Mouse (Mus musculus) urinary bladder, adult 18-20 months (tissue): ENCODE data around the gene Pfn3.

Experiments used
- DNase-seq, 2 experiments: peaks; one replicate each; pipeline ENCODE4 v3.0.0; 2022; ENCODE audit warnings: low spot score in 2 of 2, mixed read lengths in 2 of 2

Pfn3 gene

DNA sequence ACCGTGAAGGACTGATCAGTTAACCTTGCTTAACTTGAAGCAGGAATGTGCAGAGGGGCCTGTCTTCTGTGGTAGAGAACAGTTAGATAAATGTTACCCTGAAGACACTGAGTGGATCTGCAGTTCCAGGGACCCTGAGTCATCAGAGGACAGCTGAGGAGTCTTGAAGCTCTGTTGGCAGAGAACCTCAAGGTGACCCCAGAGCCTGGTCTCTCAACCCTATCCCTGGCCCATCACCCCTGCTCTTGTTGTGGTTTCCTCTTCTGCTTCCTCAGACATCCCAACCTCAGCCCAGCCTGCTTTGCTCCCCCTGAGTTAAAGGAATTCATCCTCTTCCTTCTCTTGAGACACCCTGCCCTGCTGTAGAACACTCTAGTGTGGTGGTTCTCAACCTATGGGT lies 16.9 kb downstream of the Pfn3 start, which contains the start of gene Slc34a1:
Slc34a1 (plus strand) TSS at position 100 of the 400 bp plus-strand sequence.
- DNase-seq: no peak

DNA sequence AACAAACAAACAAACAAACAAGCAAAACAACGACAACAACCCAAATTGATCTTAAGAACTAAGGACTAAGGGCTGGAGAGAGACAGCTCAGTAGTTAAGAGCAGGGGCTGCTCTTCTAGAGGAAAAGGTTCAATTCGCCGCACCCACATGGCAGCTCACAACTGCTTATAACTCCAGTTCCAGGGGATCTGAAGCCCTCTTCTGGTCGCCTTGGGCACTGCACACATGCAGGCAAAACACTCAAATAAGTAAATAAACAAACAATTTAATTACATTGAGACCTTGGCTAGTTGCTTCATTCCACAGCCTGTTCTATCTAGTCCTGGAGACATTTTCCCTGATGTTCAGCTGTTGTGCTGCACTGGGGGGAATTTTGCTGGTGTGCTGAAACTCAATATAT lies 22.1 kb downstream of the Pfn3 start:
- no peak for DNase-seq

DNA sequence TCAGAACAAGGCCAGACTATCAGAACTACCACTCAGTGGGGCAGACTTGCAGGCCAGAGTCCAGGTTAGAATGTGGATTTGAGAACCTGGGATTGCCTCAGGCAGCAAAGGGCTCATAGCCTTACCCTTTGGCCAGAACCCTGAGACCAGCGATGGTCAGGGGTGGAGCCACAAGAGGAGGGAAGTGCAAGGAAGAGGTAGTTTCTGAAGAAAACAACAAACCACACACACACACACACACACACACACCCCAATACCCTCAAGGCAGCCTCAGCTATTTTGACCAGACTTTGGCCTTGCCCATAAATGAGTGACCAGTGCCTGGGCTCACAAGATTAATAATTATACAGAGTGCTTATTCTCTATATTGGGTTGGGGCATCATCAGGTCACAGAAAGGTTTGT lies 23.4 kb downstream of the Pfn3 start:
- no peak for DNase-seq

DNA sequence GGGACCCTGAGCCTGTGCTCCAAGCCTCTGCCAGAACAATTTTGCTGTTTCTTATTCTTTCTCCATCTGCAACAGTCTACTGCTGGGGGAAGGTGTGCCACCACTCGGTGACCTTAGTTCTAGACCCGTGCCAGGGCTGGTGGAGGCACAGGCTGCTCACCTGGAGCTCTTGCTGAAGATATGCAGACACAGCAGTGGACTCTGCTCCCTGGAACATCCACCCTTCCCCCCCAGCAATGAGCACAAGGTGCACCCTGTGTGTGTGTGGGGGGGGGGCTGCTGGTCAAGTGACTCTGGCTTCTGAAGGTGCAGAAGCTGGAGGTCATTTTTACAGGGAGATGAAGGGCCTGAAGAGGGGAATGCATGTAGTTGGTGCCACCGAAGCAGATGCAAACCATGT lies 24.4 kb downstream of the Pfn3 start:
- no peak for DNase-seq

DNA sequence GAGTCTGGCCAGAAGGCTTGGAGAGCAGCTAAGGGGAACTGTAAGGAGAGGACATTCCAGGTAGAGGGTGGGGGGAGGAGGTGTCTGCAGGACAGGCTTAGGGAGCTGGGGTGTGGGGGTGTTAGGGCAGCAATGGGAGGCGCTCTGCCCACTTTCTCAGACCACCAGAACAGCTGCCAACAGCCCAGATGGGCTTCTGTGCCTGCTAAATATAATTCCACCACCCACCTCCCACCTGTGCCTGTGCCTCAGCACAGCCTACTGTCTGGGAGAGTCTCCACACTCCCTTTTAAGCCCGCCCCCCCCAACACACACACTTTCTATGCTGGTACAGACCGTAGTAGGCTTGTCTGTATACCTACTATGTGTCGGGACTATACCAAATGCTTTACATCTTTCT lies 33.2 kb downstream of the Pfn3 start:
- no peak for DNase-seq

DNA sequence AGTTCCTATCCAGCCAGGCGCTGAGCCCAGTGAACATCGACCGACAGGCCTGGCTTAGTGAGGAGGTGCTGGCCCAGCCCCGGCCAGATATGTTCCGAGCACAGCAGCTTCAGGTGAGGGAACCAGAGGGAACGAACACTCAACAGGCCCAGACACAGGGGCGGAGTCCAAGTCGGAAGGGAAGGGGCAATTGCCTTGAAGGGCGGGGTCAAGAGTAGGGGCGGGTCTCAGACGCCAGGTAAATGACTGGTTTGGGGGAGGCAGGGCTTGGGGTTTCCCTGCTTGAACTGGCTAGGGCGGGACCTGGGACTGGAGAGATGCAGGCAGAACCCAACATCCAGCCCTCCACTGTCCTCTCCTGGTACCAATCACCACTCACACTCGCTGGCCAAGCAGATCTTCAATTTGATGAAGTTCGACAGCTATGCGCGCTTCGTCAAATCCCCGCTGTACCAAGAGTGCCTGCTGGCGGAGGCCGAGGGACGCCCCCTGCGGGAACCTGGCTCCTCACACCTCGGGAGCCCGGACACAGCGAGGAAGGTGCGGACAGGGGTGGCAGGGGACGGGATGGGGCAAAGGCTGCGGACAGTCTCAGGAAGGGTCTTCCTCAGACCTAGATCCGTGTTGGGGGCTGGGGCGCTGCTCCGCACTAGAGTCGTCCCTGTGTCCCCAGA lies 36.0 kb downstream of the Pfn3 start:
- DNase-seq: no peak

DNA sequence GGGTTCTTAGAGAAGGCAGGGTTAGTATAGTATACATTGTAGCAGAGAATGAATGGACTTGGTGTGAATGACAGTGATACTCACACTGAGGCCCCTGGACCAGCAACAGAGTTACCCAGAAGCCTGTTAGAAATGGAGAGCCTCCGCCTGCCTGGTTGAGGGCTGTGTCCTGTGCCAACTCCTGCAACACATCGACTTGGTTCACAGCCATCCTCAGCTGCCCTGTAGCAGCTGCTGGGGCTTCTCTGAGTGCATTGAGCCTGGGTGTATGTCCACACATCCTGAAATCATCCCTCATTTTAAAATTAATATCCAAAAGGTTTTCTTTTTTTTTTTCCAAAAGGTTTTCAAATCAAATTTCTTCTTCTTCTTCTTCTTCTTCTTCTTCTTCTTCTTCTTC lies 39.2 kb downstream of the Pfn3 start:
- DNase-seq: no peak

DNA sequence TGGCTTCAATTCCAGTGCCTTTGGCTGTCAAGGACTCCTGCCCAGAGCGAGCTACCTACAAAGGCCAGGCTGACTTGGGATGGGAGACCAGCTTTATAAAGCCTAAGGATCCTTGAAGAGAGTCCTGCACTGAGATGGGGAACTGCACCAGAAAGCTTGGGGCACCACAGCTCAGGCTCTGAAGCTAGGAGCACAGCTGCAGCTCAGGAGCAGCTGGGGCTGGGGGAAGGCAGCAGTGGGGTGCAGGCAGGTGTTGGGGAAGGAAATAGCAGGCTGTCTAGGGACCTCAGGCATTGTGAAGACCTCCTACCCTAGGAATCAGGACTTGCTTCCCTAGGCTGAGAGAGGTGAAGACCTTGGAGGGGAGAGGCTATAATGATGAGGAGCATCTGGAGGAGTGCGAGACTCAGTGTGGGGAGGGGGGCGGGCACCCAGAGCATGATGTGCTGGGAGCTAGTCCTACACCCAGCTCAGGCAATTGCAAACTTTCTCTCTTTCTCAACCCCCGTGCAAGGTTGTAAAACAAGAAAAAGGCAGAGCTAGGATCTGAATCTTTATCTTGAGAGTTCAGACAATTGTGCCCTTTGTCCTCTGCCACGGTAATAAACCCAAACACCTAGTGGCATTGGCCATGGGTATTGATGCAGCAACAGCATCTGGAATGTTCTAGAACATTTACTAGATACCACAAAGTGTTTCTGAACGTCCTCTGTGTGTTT lies 40.7 kb downstream of the Pfn3 start:
- no peak for DNase-seq

DNA sequence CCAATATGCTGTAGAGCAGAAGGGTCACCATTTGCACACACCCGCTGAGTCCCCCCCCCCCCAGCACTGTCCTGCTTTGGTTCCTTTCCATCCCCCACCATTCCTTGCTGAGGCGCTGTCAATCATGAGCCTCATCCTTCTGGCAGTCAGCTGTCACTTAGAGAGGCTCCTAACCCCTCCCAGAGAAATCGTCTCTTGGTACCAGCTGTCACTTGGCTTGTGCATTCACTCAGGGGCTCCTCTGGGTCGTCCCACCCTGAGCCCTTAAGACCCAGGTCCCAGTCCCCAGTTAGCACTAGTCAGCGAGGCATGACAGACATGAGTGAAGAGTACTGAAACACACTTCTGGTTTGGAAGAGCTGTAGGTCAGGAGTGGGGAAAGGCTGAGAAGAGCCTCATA lies 43.3 kb downstream of the Pfn3 start:
- DNase-seq: no peak

DNA sequence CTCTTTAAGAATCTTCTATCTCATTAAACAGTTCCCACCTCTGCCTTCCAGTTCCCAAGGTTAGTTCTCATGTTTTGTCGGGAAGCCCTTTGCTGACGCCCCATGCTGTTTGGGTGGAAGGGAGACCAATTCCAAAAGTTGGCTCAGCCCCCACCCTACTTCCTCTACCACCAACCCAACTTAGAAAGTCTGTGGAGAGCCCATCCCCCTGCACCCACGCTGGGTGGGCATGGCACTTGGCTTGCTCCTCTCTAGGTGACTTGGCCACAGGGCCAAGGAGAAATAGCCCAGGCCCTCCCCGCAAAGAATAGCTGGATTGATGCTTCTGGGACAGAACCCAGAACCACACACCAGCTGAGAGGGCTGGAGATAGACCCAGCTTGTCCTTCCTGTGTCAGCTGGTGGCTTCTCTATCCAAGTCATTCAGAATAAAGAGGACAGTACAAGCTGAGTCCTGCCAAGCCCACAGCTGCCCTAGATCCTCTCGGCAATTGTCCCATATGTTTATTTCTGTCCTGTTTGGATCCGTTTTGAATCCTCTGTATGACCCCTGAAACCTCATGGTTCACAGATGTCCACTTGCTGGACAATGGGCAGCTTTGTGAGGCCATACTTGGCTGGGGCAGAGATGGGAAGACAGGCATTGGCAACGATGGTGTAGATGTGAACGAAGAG lies 43.9 kb downstream of the Pfn3 start:
- DNase-seq: no peak

DNA sequence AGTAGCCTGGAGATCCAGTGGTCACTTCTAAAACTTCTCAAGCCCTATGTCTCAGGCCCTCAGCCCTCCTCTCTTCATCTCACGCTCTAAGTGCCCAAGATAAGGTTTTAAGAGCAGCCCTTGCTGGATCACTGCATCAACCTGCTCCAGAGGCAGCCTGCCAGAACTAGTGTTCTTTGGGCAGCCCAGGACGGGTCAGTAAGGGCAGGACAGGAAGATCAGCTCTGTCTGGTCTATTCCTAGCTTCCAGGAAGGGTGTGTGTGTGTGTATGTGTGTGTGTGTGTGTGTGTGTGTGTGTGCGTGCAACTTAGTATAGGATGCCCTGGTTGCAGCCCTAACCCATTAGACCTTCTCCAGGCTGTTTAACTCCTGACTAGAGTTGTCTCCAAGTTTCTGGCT lies 44.8 kb downstream of the Pfn3 start:
- no peak for DNase-seq

DNA sequence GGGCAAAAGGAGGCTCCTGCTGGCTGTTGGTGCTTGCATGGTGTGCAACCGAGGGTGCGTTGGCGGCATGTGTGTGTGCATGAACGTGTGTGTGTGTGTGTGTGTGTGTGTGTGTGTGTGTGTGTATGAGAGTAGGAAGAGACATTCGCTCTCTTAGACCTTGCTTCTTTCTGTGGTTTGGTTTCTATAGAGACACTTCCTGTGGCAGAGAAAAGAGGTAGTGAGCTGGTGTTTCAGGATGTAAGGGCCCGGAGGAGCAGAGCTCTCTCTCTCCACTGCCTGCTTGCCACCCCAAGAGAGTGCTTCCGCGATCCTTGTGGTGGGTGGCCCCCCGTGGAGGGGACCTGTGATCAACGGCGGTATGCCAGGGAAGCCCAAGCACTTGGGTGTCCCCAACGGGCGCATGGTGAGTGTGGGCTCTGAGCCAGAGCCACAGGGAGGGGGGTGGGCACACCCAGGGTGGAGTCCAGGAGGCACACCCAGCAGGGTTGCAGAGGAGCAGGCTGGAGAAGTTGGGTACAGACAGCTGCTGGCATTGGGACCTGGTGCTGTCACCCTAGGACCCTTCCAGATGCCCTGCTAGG lies 45.4 kb downstream of the Pfn3 start, which contains the start of gene Rgs14:
Rgs14 (plus strand) TSS at position 202 of the 584 bp plus-strand sequence.
- no peak for DNase-seq

DNA sequence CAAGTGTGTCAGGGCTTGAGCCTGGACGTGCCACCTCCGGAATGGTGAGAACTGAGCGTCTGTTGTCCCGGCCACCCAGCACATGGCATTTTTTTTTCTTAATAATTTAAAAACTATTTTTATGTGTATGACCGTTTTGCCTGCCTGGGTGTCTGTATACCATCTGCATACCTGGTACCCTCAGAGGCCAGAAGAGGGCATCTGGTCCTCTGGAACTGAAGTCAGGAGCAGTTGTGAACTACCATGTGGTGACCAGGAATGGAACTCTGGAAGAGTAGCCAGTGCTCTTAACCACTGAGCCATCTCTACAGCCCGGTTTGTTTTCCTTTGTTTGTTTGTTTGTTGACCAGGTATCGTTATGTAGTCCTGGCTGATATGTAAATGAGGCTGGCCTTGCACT lies 46.6 kb downstream of the Pfn3 start:
- DNase-seq: no peak
